30 mouse cellular contexts compared by ENCODE assay signal in the genomic region with DNA sequence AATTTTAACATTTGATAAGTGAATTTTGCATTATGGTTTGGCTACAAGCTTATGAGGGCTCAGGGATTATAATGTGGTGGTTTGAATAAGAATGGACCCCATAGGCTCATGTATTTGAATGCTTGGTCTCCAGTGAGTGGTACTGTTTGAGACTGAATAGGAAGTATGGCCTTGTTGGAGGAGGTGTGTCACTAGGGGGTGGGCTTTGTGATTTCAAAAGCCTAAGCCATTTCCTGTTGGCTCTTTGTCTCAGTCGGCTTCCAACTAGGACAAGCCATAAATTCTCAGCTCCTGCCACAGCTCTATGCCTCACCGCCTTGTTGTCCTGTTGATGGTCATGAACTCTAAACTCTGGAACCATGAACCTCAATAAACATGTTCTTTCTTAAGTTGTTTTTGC. TPM values are rescaled to one million over a fixed set of nuclear protein-coding genes. Genes with fewer than 3 reads are reported as not detected.
DNase-seq lines count a peak whose midpoint lies in the region; ATAC-seq and TF ChIP-seq lines count a peak whose summit lies in the region.
"Had no signal": no experiment of that assay in that cellular context is flagged by ENCODE, and none has a peak within 500 bp of the region (broad histone marks: within the 10 kb centered on the region; RNA-seq: fewer than 3 reads in every experiment).

No protein-coding gene starts in this region.

- H3K27ac ChIP-seq in kidney, adult 2 months (ENCODE audit: insufficient read depth, low read depth, low read length), result no peak overlapping the region
- H3K27ac ChIP-seq in liver, adult 2 months (replicated peaks; ENCODE audit: insufficient read depth, low read depth, low read length), result no peak overlapping the region
- H3K27ac ChIP-seq in liver, embryonic 12.5 days, result no peak overlapping the region
- H3K27ac ChIP-seq: embryonic facial prominence, embryonic 12.5 days; heart, embryonic 10.5 days; heart, embryonic 15.5 days; hindbrain, embryonic 12.5 days; hindbrain, postnatal 0 days; intestine, embryonic 15.5 days; lung, embryonic 15.5 days; midbrain, embryonic 10.5 days; midbrain, embryonic 15.5 days; neural tube, embryonic 15.5 days had no signal

- TF ChIP-seq CTCF in kidney, adult 2 months (conservative IDR thresholded peaks at IDR 0.05; ENCODE audit: insufficient read depth, insufficient read length, low read depth, low read length), result no peak
- no peak for TF ChIP-seq CTCF in liver, adult 2 months (IDR thresholded peaks at IDR 0.05; ENCODE audit: low read depth, low read length)

- TF ChIP-seq POLR2A in kidney, adult 2 months (IDR thresholded peaks at IDR 0.05; ENCODE audit: low read depth, low read length), result no peak
- no peak for TF ChIP-seq POLR2A in liver, adult 2 months (IDR thresholded peaks at IDR 0.05; ENCODE audit: extremely low read depth, insufficient read depth, low read length)

- 0 out of 2 replicates have a peak, but pooled peaks cover 4% of the 10 kb centered on the region for H3K9me3 ChIP-seq in liver, embryonic 12.5 days (replicated peaks)
- H3K9me3 ChIP-seq: embryonic facial prominence, embryonic 12.5 days; heart, embryonic 10.5 days; heart, embryonic 15.5 days; hindbrain, embryonic 12.5 days; intestine, embryonic 15.5 days; lung, embryonic 15.5 days; midbrain, embryonic 10.5 days; midbrain, embryonic 15.5 days; neural tube, embryonic 15.5 days had no signal

- H3K4me2 ChIP-seq in liver, embryonic 12.5 days, result no peak overlapping the region
- H3K4me2 ChIP-seq: embryonic facial prominence, embryonic 12.5 days; heart, embryonic 15.5 days; hindbrain, embryonic 12.5 days; intestine, embryonic 15.5 days; lung, embryonic 15.5 days; midbrain, embryonic 15.5 days; neural tube, embryonic 15.5 days had no signal

- ATAC-seq in liver, embryonic 12.5 days, result no peak
- ATAC-seq: forebrain, embryonic 14.5 days; hindbrain, postnatal 0 days; intestine, embryonic 15.5 days; midbrain, embryonic 15.5 days had no signal

- H3K4me1 ChIP-seq in kidney, adult 2 months (ENCODE audit: control insufficient read depth, insufficient read depth, low read length), result no peaks in the 10 kb centered on the region
- H3K4me1 ChIP-seq in liver, adult 2 months (ENCODE audit: control insufficient read depth, insufficient read depth, low read length), result peaks cover 4% of the 10 kb centered on the region; the same call in 1 of the 2 replicates
- H3K4me1 ChIP-seq in liver, embryonic 12.5 days, result no peaks in the 10 kb centered on the region
- H3K4me1 ChIP-seq: embryonic facial prominence, embryonic 12.5 days; heart, embryonic 10.5 days; heart, embryonic 15.5 days; hindbrain, embryonic 12.5 days; intestine, embryonic 15.5 days; midbrain, embryonic 10.5 days; midbrain, embryonic 15.5 days; neural tube, embryonic 15.5 days had no signal

- H3K36me3 ChIP-seq in kidney, adult 2 months (ENCODE audit: control insufficient read depth, insufficient read depth, low read length), result no peaks in the 10 kb centered on the region
- peaks cover 3% of the 10 kb centered on the region; the same call in 1 of the 2 replicates for H3K36me3 ChIP-seq in liver, adult 2 months (ENCODE audit: control insufficient read depth, insufficient read depth, low read length)
- no peaks in the 10 kb centered on the region for H3K36me3 ChIP-seq in liver, embryonic 12.5 days
- H3K36me3 ChIP-seq: embryonic facial prominence, embryonic 12.5 days; heart, embryonic 10.5 days; heart, embryonic 15.5 days; hindbrain, embryonic 12.5 days; intestine, embryonic 15.5 days; lung, embryonic 15.5 days; midbrain, embryonic 10.5 days; midbrain, embryonic 15.5 days; neural tube, embryonic 15.5 days had no signal

- no peaks in the 10 kb centered on the region; the same call in 1 of the 2 replicates for H3K79me2 ChIP-seq in liver, adult 2 months (ENCODE audit: control insufficient read depth, insufficient read depth, low read length)

- no peak overlapping the region for H3K9ac ChIP-seq in liver, adult 2 months (ENCODE audit: low read depth, low read length)
- H3K9ac ChIP-seq in liver, embryonic 12.5 days, result no peak overlapping the region
- H3K9ac ChIP-seq: embryonic facial prominence, embryonic 12.5 days; heart, embryonic 15.5 days; hindbrain, embryonic 12.5 days; intestine, embryonic 15.5 days; lung, embryonic 15.5 days; midbrain, embryonic 15.5 days; neural tube, embryonic 15.5 days had no signal

- H3K27me3 ChIP-seq in kidney, adult 2 months (replicated peaks; ENCODE audit: control insufficient read depth, insufficient read depth, low read length), result no peaks in the 10 kb centered on the region
- no peaks in the 10 kb centered on the region for H3K27me3 ChIP-seq in liver, adult 2 months (ENCODE audit: control insufficient read depth, insufficient read depth, low read length)
- H3K27me3 ChIP-seq in liver, embryonic 12.5 days (replicated peaks), result no peaks in the 10 kb centered on the region
- H3K27me3 ChIP-seq: embryonic facial prominence, embryonic 12.5 days; heart, embryonic 15.5 days; hindbrain, embryonic 12.5 days; intestine, embryonic 15.5 days; lung, embryonic 15.5 days; midbrain, embryonic 15.5 days; neural tube, embryonic 15.5 days had no signal

- H3K4me3 ChIP-seq in kidney, adult 2 months (ENCODE audit: insufficient read depth, low read depth, low read length), result no peak overlapping the region
- H3K4me3 ChIP-seq in liver, adult 2 months (ENCODE audit: insufficient read depth, low read depth, low read length), result no peak overlapping the region
- no peak overlapping the region for H3K4me3 ChIP-seq in liver, embryonic 12.5 days
- H3K4me3 ChIP-seq: embryonic facial prominence, embryonic 12.5 days; heart, embryonic 10.5 days; heart, embryonic 15.5 days; hindbrain, embryonic 12.5 days; intestine, embryonic 15.5 days; lung, embryonic 15.5 days; midbrain, embryonic 10.5 days; midbrain, embryonic 15.5 days; neural tube, embryonic 15.5 days had no signal

- peak; percentile 12 for DNase-seq in adrenal gland, postnatal 14 days
- DNase-seq in adrenal gland, postnatal 10 days, result no peak
- DNase-seq in kidney, adult 2 months, result peak; percentile 40
- no peak for DNase-seq in kidney, postnatal 4 days
- peak; percentile 71 for DNase-seq in liver, adult 2 months (ENCODE audit: extremely low read depth, low read depth, low spot score)
- DNase-seq in spleen, postnatal 14 days (ENCODE audit: low spot score in 2 of 2), result no peak
- no peak for DNase-seq in cerebellum, adult 18-20 months
- DNase-seq: cerebellum, adult 8-10 months; cerebellum, postnatal 25 days; gastrocnemius, postnatal 14 days; heart, postnatal 36 days; layer of hippocampus, postnatal 36 days; liver; right cerebral cortex, postnatal 25 days; thymus, adult 18-20 months; thymus, postnatal 25 days had no signal

- 15% methylated on average over 2 of the region's 2 CpGs for WGBS in kidney, adult 2 months
- WGBS in liver, adult 2 months, result 15% methylated on average over 2 of the region's 2 CpGs
- 52% methylated on average over 2 of the region's 2 CpGs for WGBS in liver, embryonic 12.5 days (ENCODE audit: insufficient replicate concordance)

RNA-seq across cellular contexts. Expression of gene Avpr1a, which starts 37.5 kb away (rescaled TPM):
- 6.0 and 6.7 TPM in 2 replicates for total RNA-seq in adrenal gland, postnatal 14 days (2021)
- 10 to 100 TPM in 1 of 2 experiments, 1 to 10 TPM in 1; 6.1 to 12.1 TPM for total RNA-seq in adrenal gland, postnatal 10 days (2021)
- 10.5 and 11.7 TPM in 2 replicates for polyA plus RNA-seq in kidney, adult 2 months (2012; rRNA removed)
- 27.7 and 28.0 TPM in 2 replicates for total RNA-seq in liver, adult 2 months (2014; rRNA removed)
- polyA plus RNA-seq in liver, adult 2 months (2012; rRNA removed), result 31.9 and 42.4 TPM in 2 replicates
- polyA plus RNA-seq in liver, embryonic 12.5 days (2016; fragmentation: Nextera tagmentation; extraction: Ambion mirVana), result 1.7 and 2.0 TPM in 2 replicates
- total RNA-seq: granulocyte monocyte progenitor cell, adult 5-6 weeks; megakaryocyte progenitor cell, adult 5-6 weeks had no signal

Comparison
In these comparisons a context has a peak if more than half of its experiments do, and no peak if none do; other contexts are left out.
1. DNase-seq: peak in adrenal gland, postnatal 14 days (single experiment), kidney, adult 2 months (single experiment) and liver, adult 2 months (single experiment); none in adrenal gland, postnatal 10 days (single experiment), kidney, postnatal 4 days (0 of 2), spleen, postnatal 14 days (0 of 2) and cerebellum, adult 18-20 months (0 of 2).